Mouse (Mus musculus) left cerebral cortex, postnatal 14 days (tissue): ENCODE data around the gene Baz2b. TPM values are rescaled to one million over a fixed set of nuclear protein-coding genes. Genes with fewer than 3 reads are reported as not detected.
"Not testable (repeated sequence)": the region's sequence is repeated elsewhere in the genome, so short reads cannot be mapped to it uniquely, and the experiment has no call there.

Experiments
- DNase-seq, 2 experiments: peaks; one replicate each; pipeline ENCODE4 v3.0.0; 2021 to 2022; ENCODE audit warnings: low spot score in 2 of 2, mixed read lengths in 1 of 2
- intact Hi-C: fragments of 180-260 bp; cut with DNase I; formaldehyde crosslinking; loops from one replicate; pipeline ENCODE4 v1.15.1; 2025
- total RNA-seq, 2 experiments: library from RNA; stranded (reverse); gene quantifications; 2 replicates each; pipeline ENCODE4 v1.2.3; 2021

Gene Baz2b
- total RNA-seq, 2 experiments from 2014 or later: 51.0 to 52.2 TPM

DNA sequence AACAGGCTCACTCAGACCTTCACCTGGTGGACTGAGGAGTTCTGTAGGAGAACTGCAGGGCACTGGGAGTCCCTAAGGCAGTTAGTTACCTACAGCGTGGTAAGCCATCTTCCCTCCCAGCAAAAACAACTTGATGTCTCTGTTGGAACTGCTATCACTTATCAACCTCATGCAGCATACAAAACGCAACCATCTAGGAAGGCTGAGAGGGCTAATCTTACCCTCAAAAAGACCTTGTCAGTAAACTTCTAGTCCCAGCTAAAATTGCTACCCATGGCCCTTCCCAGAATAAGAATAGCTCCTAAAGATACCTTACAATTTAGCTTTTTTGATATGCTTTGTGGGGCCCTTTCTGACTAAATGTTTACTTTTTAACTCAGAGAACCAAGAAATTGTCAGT lies 67.4 kb downstream of the Baz2b start:
- intact Hi-C loops: no loop called here
- DNase-seq: no peak

DNA sequence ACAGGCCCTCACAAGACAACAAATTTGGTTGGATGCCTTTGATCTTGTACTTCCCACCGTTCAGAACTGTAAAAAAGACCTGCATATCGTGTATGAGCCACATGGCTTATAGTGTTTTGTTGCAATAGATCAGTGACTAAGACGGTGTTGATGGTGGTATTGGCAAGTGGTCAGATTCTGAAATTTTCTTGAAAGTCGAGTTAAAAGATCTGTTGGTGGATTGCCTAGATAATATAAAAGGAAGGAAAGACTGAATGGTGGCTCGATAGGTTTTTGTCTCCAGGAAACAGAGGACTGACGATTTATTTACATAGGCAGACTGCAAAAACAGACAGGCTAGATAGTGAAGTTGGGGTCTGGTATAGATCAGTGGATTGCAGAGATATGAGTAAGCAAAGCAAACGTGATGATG lies 70.9 kb downstream of the Baz2b start:
- no peak for DNase-seq
- intact Hi-C loops: no loop called here

DNA sequence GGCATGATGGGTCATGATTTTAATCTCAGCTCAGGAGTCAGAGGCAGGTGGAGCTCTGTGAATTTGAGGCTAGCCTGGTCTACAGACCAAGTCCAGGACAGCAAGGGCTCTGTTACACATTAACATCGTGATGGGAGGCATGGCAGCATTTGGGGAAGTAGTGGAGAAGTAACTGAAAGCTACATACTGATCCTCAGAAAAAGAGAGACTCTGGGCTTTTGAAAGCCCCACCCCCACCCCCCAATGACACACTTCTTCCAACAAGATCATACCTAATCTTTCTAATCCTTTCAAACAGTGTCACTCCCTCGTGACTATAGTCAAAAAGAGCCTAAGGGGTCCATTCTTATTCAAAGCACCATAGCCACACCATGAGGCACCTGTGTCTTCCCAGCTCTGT lies 73.8 kb downstream of the Baz2b start:
- no peak for DNase-seq
- intact Hi-C loops: no loop called here

DNA sequence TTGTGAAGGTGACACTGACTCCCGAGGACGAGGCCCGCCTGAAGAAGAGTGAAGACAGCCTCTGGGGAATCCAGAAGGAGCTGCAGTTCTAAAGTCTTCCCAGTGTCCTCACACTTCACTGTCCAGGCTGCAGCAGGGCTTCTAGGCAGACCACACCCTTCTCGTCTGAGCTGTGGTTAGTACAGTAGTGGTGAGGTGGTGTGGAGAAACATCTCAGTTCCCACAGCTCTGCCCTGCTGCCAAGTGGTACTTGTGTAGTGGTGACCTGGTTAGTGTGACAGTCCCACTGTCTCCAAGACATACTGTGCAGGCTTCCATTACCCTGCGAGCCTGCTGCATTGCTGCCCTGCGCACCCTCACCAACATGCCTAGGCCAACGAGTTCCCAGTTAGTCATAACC lies 74.7 kb downstream of the Baz2b start:
- DNase-seq, intact Hi-C loops: not testable (repeated sequence)

DNA sequence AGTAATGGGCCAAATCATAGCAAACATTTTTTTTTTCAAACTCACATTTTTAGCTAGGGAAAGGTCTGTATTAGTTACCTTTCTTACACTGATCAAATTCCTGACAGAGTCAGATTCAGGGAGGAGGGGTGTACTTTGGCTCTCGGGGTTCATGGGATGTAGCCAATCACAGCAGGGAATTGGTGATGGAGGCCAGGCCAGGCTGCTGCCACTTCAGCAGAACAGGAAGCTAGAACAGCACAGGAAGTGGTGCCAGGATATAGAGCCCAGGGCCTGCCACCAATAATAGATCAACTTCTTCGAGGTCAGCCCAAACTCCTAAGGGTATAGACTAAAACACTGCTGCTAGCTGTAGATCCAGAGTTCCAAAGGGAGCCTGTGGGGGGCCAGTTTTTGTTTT lies 76.6 kb downstream of the Baz2b start:
- DNase-seq: no peak
- intact Hi-C loops: no loop called here

DNA sequence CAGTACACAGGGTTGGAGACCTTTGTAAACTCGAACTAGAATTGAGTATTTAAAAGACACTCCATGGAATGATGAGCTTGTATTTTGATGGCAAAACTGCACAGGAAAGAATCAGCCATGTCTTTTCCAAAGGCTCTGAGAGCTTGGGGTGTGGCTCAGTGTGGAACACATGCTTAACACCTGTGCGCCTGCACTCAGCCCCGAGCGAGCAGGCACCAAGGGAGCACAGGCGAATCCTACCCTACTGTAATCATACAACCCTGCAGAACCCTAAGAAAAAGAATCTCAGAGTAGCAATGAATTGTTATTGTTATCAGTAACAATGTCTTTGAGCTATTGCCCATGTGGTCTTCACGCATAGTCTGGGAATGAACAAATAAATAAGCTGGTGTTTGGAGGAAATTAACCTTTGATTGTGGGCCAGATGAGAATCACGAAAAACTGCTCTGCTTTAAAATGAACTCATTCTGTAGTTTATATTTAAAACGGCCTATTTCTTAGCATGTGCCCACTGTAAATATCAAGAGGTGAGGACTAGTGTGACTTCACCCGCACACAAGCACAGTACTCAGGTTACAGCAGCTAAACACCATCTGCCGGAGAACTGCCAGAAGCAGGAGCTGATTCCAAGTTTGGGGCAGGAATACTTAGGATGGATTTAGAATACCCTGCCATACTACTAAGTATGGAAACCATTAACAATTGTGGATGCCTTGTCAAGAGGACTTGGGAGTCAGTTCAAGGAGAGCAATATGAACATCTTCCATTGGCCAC lies 77.2 kb downstream of the Baz2b start:
- no peak for DNase-seq
- intact Hi-C loops: no loop called here

DNA sequence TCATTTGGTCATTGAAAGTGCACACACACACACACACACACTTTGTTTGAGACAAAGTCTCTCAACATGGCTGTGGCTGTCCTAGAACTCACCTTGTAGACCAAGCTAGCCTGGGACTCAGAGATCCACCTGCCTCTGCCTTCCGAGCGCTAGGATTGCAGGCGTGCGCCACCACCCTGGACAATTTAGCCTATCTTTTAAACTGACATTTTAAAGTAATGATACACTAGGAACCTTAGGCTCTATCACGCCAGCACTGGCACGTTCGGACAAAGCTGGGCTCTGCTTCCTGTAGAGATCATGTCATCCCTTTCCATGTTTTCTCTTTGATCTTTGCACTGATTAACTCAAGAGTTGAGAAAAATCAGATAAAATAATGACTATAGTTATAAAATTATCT lies 81.0 kb downstream of the Baz2b start:
- no peak for DNase-seq
- intact Hi-C loops: loop anchor here (5.0 to 10.0 kb wide), 2 partner anchors 79 to 144 kb away; partner anchors contain the start of genes Baz2b and March7

DNA sequence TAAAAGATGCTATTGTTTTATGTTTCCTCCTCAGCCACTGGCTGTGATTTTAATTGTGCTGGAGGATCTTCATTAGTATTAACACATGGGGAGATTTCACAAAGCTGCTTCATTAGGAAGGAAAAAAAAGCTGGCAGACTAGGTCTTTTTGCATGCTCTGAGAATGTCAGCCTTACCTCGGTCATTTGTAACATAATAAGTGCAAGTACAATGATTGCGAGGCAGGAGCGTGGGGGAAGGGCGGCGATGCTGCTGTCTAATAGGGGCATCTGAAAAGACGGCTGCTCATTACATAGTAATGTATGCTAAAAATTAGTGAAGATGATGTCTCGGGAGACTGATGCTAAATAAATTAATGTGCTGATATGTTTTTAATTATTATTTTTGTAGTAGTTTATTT lies 82.8 kb downstream of the Baz2b start:
- intact Hi-C loops: loop anchor here (5.0 to 10.0 kb wide), 2 partner anchors 80 to 142 kb away; partner anchors contain the start of genes Baz2b and March7
- no peak for DNase-seq

DNA sequence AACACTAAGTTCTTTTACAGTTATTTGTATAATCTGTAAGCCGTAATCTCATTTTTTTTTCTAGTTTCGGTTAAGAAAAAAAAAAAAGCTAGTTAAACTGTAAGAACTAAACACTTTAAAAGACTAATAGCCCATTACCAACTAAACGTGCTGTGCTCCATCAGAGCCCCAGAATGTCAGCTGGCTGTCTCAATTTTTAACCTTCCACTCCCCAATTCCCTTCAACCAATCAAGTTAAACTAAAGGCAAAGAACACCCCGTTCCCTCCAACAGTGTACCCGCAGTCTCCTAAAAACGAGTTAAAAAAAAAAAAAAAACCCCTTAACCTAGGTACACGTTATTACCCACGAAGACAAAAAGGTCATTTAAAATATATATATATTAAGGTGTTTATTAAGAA lies 83.3 kb downstream of the Baz2b start:
- intact Hi-C loops: loop anchor here (5.0 to 10.0 kb wide), 2 partner anchors 81 to 141 kb away; partner anchors contain the start of genes Baz2b and March7
- DNase-seq: no peak

DNA sequence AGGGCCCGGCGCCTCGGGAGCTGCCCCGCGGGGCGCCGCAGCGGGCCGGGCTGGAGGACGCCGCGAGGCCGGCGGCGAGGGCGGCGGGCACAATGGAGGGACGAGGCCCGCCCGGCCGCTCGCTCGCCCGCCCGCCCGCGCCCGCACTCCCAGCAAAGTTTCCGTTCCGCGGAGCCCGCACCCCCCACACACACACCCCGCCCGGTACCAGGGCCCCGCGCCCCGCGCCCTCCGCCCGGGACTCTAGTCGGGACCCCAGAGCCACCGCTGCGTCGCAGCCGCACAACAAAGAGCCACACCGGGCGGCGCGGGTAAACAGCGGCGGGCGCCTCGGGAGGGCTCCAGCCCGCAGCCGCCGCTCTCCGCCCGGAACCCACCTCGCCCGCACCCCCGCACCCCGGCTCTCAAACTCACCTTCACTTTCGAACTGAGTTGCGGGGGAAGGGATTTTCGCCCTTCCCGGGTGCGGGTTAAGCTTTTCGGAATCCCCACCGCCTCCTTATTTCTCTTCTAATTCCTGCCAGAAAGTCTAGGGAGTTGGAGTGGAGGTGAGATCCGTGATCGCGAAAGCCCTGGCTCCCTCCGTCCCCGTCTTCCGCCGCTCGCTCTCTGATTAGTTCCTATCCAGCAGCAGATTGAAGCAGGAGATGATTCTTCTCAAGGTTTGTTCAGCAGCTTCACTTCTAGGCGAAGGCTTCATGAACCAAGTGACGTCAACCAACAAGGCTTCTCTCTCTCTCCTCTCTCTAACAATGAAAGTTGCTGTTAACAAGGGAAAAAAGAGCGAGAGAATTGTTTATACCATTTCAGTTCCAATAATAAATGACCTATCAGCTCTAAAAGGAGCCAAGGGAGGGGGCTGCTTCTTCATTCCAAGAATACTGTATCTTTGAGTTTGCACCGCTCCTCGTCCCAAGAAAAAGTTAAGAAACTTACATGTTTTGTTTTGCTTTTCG lies 84.3 kb downstream of the Baz2b start:
- peak; percentile 26 to 49 for DNase-seq
- intact Hi-C loops: loop anchor here (5.0 to 10.0 kb wide), 2 partner anchors 82 to 141 kb away; partner anchors contain the start of genes Baz2b and March7

DNA sequence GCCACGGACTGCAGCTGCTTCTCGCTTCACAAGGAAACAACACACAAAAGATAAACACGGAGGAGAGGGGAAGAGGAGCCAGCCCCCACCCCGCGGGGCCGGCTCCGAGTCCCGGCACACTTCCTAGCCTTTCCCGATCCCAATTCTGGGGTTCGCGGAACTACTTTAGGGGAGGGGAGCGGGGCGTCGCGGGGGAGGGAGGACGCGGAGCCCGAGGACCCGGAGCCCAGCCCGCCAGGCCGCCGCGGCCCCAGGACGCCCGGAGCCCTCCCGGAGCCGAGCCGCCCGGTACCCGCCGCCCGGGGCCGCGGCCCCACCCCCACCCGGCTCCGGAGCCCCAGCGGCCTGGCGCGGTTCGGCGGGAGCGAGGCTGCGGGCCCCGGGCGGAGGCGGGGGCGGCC lies 85.0 kb downstream of the Baz2b start:
- DNase-seq: peak; percentile 16 to 22
- intact Hi-C loops: loop anchor here (5.0 to 10.0 kb wide), 3 partner anchors 83 to 140 kb away; partner anchors contain the start of genes Baz2b and March7

DNA sequence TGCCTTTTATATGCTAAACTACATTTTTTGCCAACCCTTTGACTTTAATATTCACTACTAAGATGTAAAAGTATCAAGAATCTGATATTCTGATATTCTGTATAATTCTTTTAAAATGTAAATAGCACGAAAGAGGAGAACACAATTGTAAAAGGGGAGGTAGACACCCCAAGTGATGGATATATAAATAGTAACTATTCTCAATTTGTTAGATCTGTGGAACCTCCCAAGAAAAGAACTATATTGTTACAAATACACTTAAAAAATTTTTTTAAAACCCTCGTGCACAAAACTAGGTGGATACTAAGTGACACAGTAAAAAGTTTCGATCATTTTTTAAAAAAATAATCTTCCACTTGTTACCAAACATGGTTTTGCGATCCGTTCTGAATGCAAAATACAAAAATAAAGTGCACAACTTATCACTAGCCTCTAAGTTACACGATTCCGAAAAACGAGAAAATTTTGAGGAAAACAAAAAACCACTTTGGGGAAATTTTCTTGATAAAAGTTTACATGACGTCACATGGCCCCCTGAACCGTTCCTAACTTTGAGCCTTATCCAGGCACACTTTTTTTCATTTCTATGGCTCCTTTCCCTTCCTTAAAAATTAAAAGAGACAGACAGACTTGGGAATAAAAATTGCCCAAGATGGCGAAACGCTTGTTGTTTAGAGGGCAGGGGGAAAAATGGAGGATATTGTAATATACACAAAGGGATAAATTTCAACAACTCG lies 85.6 kb downstream of the Baz2b start:
- DNase-seq: no peak
- intact Hi-C loops: loop anchor here (5.0 to 10.0 kb wide), 2 partner anchors 87 to 139 kb away; no protein-coding TSS in a partner anchor

DNA sequence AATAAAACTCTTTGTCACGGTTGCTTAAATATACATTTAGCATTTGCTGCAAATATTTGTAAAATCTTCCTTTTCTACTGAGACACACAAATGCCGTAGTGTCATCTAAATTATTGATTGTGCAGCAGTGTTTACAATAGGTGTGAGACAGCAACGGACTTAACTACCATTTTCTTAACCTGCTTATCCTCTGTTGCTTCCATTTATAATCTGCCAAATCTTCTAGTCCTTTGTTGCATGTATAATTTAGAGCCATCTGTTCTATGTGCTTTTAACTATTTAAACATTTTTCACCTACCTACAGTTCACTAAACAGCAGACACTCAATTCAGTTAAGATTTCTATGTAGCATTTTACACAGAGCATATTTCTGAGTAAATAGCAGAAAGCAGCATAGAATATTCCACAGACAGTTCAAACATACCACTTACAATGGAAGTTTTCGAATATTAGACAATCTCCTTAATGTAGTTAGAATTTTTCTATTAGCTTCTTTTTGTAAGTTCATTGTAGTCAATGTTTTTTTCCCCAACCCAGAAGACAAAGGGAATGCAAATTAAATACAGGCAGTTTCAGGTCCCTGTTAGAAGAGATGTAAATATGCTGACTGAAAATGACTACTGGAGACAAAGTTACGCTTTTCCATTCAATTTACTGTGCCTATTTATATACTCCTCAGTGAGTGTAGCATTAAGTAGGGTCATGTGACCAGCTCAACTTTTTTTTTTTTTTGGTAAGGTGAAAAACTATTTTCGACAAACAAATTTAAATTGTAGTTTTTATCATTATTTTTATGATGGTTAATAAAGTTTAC lies 86.4 kb downstream of the Baz2b start:
- intact Hi-C loops: loop anchor here (5.0 to 10.0 kb wide), 2 partner anchors 86 to 138 kb away; no protein-coding TSS in a partner anchor

DNA sequence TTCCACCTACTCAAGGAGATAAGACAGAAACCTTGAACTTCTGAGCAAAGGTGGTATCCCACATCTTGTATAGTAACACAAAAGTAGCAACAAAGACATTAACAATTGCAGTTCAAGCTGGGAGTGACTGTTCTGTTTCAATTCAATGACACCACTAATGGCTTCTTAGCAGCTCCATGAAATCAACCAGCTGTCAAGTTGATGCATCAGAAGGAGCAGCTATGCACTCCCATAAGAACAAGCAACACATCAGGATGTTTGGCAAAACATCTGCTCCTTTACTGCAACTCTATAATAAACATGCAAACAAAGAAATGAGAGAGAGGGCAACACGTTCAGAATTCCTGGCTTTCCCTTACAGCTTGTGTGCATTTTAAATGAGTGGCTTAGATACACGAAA lies 87.5 kb downstream of the Baz2b start:
- DNase-seq: no peak
- intact Hi-C loops: loop anchor here (5.0 to 10.0 kb wide), 2 partner anchors 85 to 137 kb away; no protein-coding TSS in a partner anchor

More for the DNA sequence above, 86.4 kb downstream of the Baz2b start:
- DNase-seq: no peak

DNA sequence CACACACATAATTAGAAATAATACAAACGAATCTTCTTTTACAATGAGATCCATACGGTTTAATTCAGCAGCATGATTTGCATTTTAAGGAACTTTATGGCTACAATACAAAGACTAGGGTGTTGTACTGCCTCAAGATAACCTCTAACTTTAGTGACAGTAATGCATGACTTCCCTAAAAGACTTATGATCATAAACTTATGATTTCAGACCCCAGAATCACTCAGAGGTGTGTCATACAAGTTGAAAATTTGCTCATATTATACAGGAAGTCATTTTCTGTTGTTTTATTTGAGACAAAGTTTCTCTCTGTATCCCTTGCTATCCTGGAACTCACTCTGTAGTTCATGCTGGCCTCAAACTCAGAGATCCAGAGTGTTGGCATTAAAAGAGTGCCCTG lies 89.0 kb downstream of the Baz2b start:
- intact Hi-C loops: loop anchor here (5.0 to 10.0 kb wide), 2 partner anchors 83 to 136 kb away; no protein-coding TSS in a partner anchor
- DNase-seq: no peak

DNA sequence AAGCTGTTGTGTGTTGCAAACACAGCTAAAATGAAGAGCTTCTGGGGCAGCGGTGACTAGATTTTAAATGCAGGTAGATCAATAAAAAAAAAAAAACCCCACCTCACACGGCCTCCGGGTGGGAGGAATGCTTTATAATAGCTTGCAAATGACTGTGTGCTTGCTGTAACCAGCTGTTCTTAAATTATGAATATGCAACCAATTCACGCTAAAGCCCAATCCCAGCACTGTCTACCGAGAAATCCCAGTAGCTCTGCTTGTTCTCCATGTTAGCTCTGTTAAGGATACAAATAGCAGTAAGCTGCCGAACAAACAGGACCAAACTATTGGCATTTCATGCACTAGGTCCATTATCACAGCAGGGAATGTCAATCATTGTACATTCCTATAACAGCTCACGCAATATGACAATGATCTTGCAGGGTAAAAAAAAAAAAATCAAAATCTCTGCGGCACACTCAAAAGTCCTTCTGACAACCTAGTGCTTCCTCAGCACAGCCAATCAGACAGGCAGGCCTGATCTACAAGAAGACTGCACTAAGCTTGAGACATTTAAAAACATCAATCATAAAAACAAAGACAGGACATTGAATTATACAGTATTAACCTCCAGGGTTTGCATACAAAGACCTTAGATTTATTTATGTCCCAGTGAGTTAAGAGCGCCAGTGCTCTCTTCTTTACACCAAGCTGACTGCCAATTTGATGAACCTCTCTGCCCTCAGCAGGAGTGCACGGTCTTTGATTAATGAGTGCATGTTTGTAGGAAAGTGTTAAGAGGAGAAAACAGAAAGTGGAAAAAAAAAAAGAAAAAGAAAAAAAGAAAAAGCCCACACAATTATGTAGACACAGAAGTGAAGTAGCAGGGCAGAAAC lies 90.7 kb downstream of the Baz2b start:
- DNase-seq: no peak
- intact Hi-C loops: no loop called here

DNA sequence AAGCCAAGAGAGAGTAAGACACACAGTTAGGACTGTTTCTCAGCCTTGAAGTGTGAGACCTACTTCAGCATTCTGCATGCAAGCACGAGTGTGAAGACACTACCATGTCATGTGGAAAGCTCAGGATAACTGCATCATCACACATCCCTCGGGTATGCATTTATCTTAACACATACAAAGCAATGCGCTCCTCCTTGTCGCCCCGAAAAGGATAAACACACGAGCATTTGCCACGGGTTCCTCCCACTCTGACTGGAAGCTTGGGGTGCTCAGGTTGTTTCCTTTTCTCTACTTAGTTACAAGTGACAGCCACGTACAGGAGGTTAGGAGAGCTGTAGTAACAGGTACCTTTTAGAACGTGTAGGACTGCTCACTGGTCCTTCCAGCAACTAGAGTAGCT lies 91.8 kb downstream of the Baz2b start:
- DNase-seq: no peak
- intact Hi-C loops: no loop called here
